Mouse (Mus musculus): ENCODE measurements at regions not wholly inside any gene's neighbourhood (a gene's known extent, or its start where the extent isn't known, plus 50 kb on each side); places are given as distances from the start of the nearest gene placed in this dataset.

DNA sequence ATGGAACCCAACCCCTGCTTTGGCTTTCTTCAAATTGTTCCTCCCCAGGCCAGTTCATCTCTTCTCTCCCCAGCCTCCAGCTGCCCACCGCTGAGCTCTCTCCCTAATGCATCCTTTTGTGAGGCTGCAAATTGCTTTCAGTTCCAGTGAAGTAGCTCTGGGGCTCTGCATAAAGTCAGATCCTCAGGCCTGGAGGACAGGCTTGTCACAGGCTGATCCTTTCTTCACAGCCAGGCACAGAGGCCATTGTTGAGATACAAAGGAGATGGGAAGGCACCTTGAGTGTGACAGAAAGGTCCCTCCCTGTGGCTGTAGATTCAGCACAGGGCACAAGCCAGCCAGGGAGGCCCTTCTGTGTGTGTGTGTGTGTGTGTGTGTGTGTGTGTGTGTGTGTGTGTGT, 135.9 kb downstream of the Matn1 start:
- TF ChIP-seq CTCF (IDR thresholded peaks at IDR 0.05; ENCODE audit: low read depth) (no peak), EP300 (optimal IDR thresholded peaks at IDR 0.05) (no peak)
